Mouse (Mus musculus) Patski (cell line): Measurements from ENCODE around the gene Khsrp. TPM values are rescaled to one million over a fixed set of nuclear protein-coding genes. Genes with fewer than 3 reads are reported as not detected.
A peak's percentile ranks its signal among the peaks of the same experiment; 100 is the strongest.

Experiments used
- ATAC-seq: fragments of 100-300 bp; one replicate; pipeline ENCODE4 v1.8.0; 2021
- CTCF ChIA-PET: fragments of 350-600 bp; sonication (Branson Sonifier 250); formaldehyde crosslinking; loops from one replicate; lab custom pipeline; 2022; ENCODE audit warnings: inconsistent platforms; lab: Charles Lee
- POLR2A ChIA-PET: fragments of 350-600 bp; sonication (Branson Sonifier 250); formaldehyde crosslinking; loops from one replicate; lab custom pipeline; 2022; ENCODE audit warnings: antibody characterized with exemption, inconsistent platforms; lab: Charles Lee
- DNase-seq: peaks from one replicate; pipeline ENCODE4 v3.0.0-alpha.2; 2011; ENCODE audit warnings: low read depth, low spot score
- H3K27me3 ChIP-seq: fragments of 371-371 bp; one replicate; pipeline ENCODE4 v1.5.1; 2021
- CTCF ChIP-seq: fragments of 100-300 bp; IDR thresholded peaks from one replicate; pipeline ENCODE4 v1.5.1; 2021
- in situ Hi-C: fragments of 300-500 bp; cut with MboI; formaldehyde crosslinking; loops from 3 replicates; pipeline ENCODE4 v1.11.1; 2018; ENCODE audit warnings: low pct_unique_long_range_greater_than_20kb, mixed read lengths
- polyA plus RNA-seq: library from polyadenylated mRNA; unstranded; gene quantifications from one replicate; pipeline ENCODE4 v1.2.3, GENCODE M21; 2021

Gene Khsrp
- polyA plus RNA-seq, 1 experiment from 2014 or later: 80.4 TPM

DNA sequence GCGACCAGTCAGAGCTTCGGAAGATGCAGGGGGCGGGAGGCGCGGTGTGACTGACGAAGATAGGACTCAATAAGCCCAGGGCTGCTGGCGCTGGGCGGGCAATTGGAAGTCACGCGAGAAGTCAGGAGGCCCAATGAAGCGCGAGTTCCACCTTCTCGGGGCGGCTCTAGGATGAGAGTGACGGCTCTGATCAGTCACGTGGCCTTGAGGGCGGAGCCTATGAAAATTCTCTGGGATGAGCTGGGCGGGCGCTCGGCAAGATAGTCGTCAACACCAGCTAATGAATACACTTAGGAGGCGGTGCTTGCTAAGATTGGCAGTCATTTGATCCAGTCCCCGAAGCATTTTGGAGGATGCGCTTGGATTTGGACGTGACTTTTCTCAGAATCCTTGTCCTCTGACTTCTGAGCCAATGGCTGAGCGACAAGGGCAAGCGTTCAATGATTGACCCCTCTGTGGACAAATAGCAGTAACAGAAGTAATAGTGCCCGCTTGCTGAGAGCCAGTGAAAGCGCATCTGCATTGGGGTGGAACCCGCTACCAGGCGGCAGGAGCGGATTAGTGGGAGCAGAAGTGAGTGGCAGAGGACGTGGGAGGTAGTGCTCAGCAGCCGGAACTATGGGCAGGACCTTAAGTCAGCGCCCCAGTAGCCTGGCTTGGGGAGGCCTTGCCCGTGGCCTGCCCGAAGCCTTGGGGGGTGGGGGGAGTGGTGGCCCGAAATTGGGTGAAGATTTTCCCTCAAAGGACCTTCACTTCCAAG lies 519 bp upstream of the Khsrp start:
- CTCF ChIA-PET: interaction anchor here (1.2 to 2.9 kb wide), 3 partner anchors 12 to 29 kb away, joined by 3 to 13 read pairs (median 5); no protein-coding TSS in a partner anchor
- DNase-seq (peak; percentile 99), ATAC-seq (peak; percentile 98)
- in situ Hi-C loops: no loop called here
- TF ChIP-seq CTCF: no peak
- POLR2A ChIA-PET: interaction anchor here (1.0 to 1.1 kb wide), 2 partner anchors 12 to 215 kb away, joined by 3 read pairs; no protein-coding TSS in a partner anchor
- H3K27me3 ChIP-seq: no peaks in the 10 kb centered on the region

DNA sequence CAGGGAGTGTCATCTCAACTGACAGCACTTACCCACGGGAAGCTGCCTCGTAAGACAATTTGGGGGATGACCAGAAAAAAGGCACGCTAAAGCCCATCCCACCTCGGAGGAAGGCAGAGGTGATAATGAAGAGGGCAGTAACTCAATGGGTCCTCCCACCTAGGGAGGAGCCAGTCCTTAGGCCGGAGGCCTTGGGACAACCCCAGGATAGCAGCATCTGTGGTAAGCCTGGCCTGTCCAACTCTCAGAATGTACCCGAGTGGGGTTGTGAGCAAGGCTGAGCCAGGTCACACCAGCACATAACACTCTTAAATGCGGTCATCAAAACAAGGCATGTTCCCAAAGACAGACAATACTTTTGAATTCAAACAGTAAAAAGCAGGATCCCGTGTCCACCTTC lies 1.6 kb downstream of the Khsrp start:
- no peak for TF ChIP-seq CTCF
- DNase-seq (no peak), ATAC-seq (no peak)
- H3K27me3 ChIP-seq: no peaks in the 10 kb centered on the region
- ChIA-PET CTCF (no interaction called here), POLR2A (no interaction called here)
- in situ Hi-C loops: no loop called here

- DNase-seq: no peak
- in situ Hi-C loops: no loop called here
- ChIA-PET POLR2A (no interaction called here), CTCF (interaction anchor here (1.8 kb wide), 1 partner anchor 11 kb away, joined by 9 read pairs; no protein-coding TSS in a partner anchor)
- ATAC-seq: no peak
- no peak for TF ChIP-seq CTCF
- H3K27me3 ChIP-seq: no peaks in the 10 kb centered on the region
These were observed 3.9 kb downstream of the Khsrp start for GRCm38 (mm10) chr17:57027471-57027870.

DNA sequence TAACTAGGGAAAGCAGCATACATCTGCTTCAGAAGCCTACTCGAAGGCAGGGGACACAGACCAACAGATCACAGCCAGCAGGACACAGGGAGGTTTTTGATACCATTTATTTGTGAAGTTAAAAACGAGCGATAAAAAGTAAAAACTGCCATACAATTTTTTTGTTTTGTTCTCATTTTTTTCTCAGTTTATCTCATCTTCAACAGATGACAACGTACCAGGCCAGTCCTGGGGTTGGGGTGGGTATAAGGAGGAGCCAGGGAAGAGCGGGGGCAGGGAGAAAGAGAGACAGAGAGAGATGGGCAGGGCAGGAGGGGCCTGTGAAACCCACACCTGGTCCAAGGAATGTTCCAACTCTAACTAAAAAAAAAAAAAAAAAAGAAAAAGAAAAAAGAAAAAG lies 10.4 kb downstream of the Khsrp start:
- no peaks in the 10 kb centered on the region for H3K27me3 ChIP-seq
- CTCF ChIA-PET: no interaction called here
- POLR2A ChIA-PET: no interaction called here
- DNase-seq: no peak
- in situ Hi-C loops: no loop called here
- no peak for TF ChIP-seq CTCF
- no peak for ATAC-seq

DNA sequence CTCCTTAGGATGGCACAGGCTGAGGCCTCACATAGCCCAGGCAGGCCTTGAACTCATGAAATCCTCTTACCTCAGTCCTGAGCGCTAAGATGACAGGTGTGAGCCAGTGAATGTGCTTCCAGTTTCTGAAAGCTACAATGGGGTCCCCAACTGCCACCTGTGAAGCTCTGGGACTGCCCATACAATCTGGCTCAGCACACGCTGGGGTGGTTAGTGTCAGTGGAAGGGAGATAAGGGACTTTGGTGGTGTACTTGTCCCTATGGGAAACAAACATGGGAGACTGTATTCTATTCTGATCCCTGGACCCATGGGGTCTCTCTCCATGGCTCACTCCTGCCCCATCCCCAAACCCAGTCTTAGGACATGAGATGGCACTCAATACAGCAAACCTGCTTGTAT lies 11.6 kb downstream of the Khsrp start:
- in situ Hi-C loops: no loop called here
- H3K27me3 ChIP-seq: no peaks in the 10 kb centered on the region
- no peak for DNase-seq
- TF ChIP-seq CTCF: no peak
- POLR2A ChIA-PET: no interaction called here
- CTCF ChIA-PET: no interaction called here
- no peak for ATAC-seq

DNA sequence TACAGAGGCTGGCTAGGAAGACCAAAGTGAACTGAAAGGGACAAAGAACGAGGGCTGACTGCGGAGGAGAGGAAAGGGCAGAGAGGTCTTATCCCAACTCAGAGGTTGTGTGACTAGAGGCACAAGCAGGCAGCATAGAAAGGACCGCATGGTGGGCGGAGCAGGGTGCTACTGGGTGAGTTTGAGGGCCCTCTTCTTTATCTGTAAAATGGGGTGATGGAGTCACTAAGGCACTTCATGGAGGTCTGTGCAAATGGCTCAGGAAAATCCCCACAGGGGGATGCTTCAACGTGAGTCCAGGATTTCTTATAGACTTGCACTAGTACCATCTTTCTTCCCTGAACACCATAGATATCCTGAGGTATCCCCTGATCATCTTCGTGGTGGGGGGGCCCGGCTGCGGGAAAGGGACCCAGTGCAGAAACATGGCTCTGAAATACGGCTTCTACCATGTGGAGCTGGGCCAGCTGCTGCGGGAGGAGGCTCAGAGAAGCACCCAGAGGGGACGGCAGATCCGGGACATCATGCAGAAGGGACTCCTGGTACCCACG lies 19.0 kb downstream of the Khsrp start:
- CTCF ChIA-PET: no interaction called here
- ATAC-seq: no peak
- POLR2A ChIA-PET: no interaction called here
- TF ChIP-seq CTCF: no peak
- in situ Hi-C loops: no loop called here
- H3K27me3 ChIP-seq: no peaks in the 10 kb centered on the region
- no peak for DNase-seq

GRCm38 (mm10) chr17:57011236-57012141 lies 19.8 kb downstream of the Khsrp start, which contains the start of the genes Gtf2f1 and Gm17949:
Gtf2f1 (minus strand) TSS chr17:57011288.
Gm17949 (plus strand) TSS chr17:57011469.
- no peak for TF ChIP-seq CTCF
- ChIA-PET CTCF (interaction anchor here (0.7 kb wide), 1 partner anchor 14 kb away, joined by 4 read pairs; the partner anchor contains the start of gene Alkbh7), POLR2A (no interaction called here)
- in situ Hi-C loops: no loop called here
- H3K27me3 ChIP-seq: no peaks in the 10 kb centered on the region
- ATAC-seq: peak; percentile 87
- peak; percentile 99 for DNase-seq

GRCm38 (mm10) chr17:57010911-57011235 lies 20.4 kb downstream of the Khsrp start:
- CTCF ChIA-PET: interaction anchor here (0.7 kb wide), 1 partner anchor 14 kb away, joined by 4 read pairs; the partner anchor contains the start of gene Alkbh7
- DNase-seq (no peak), ATAC-seq (peak; percentile 28)
- POLR2A ChIA-PET: no interaction called here
- H3K27me3 ChIP-seq: no peaks in the 10 kb centered on the region
- no peak for TF ChIP-seq CTCF
- in situ Hi-C loops: no loop called here

DNA sequence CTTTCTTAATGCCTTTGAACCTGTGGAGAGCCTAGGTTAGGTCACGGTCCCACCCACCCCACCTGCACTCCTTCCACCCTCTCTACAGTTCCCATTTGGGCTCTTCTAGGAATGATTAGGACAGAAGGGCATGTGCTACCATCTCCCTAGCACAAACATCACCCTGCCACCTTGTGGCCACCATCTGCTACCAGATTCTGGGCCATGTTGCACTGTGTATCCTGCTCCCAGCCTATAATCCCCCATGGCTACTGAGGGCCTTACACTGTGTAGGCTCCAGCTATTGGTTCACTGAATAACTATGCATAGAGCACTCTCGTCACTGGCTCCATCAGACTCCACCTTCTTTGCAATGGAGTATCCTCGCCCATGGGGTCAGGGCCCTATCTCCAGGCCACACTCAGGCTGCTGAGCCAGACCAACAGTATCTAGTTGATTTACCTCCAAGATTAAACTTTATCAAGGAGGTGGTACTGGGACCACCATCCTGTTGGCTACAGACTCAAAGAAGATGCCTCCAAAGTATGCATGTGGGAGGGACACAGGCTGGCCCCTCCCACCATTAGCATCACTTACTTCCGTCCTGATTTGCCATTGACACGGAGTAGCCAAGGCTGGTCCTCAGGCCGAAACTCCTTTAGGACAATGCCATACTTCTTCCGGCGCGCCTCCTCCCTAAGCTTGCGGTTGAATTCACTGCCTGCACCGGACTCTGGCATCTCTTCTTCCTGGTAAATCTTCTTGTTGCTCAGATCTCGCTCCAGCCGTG lies 24.0 kb downstream of the Khsrp start:
- no peak for DNase-seq
- ChIA-PET CTCF (interaction anchor here (1.9 kb wide), 1 partner anchor 10 kb away, joined by 5 read pairs; the partner anchor contains the start of gene Alkbh7), POLR2A (no interaction called here)
- no peak for ATAC-seq
- in situ Hi-C loops: no loop called here
- TF ChIP-seq CTCF: no peak
- no peaks in the 10 kb centered on the region for H3K27me3 ChIP-seq

DNA sequence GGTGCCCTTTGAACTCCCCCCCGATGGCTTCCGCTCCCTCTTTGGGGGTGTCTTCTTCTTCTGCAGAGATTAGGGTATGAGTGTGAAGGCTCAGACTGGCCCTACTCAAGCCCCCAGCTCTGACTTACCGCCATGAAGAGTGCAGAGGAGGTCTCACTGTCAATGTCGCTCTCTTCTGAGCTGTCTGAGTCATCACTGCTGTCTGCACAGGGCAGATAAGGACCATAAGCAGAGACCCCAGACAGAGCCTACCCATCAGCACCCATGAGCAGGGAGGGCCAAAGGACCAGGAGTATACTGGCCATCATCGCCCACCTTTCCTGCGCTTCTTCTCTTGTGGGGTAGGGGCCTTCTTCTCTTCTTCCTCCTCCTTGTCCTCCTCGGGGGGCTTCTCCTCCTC lies 27.3 kb downstream of the Khsrp start:
- DNase-seq: no peak
- H3K27me3 ChIP-seq: no peaks in the 10 kb centered on the region
- in situ Hi-C loops: no loop called here
- no peak for ATAC-seq
- POLR2A ChIA-PET: no interaction called here
- CTCF ChIA-PET: no interaction called here
- TF ChIP-seq CTCF: no peak
